Mouse (Mus musculus) monocyte, adult 5-6 weeks (primary cell): ENCODE results near the gene Gm17727. TPM values are rescaled to one million over a fixed set of nuclear protein-coding genes. Genes with fewer than 3 reads are reported as not detected.
"Not testable (repeated sequence)": the region's sequence is repeated elsewhere in the genome, so short reads cannot be mapped to it uniquely, and the experiment has no call there.

Source experiments
- ATAC-seq: fragments of 153-309, 156-312 bp; replicated peaks from 2 replicates; pipeline ENCODE4 v1.8.0; 2017; ENCODE audit warnings: mild to moderate bottlenecking; ENCODE audit not compliant: low TSS enrichment, insufficient number of reproducible peaks, severe bottlenecking, poor library complexity, low FRiP score
- total RNA-seq: library from RNA; stranded (forward); fragments of 200-1000, 200-491, 200-594 nt; gene quantifications from 3 replicates; pipeline ENCODE4 v1.2.3, GENCODE M21; 2017

Gm17727 gene
- not detected in 3 replicates for total RNA-seq

DNA sequence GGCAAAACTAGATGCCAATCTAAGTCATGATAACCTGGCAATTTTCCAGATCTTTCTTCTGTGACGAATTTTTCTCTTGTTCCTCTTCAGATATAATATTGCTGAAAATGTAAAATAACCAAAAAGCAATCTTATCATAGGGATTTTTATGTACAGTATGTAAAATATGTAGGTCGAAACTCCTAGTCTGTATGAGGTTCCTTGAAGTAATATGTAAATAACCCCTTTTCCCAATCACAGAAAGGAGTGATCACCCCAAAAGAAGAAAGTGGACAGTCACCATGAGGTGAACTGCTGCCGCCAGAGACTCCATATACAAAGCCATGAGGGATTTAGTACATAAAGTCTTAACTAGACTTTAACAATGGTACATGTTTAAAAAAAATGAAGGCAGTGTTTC lies at the start of gene Gm17727:
TSS of gene Gm17727 (minus strand) at position 101 of the 400 bp plus-strand sequence.
- ATAC-seq, result no peak

DNA sequence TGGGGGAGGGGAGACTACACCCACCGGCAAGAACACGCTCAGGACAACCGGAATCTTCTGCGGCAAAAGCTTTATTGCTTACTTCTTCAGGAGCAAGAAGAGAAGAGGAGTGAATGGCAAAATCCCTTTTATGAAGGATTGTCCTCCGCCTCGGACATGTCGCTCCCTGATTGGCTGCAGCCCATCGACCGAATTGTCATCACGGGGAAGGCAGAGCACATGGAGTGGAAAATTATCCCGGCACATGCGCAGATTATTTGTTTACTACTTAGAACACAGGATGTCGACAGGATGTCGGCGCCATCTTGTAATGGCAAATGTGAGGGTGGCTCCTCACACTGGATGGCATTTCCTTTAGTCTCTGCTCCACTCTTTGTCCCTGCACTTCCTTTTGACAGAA lies 40.0 kb upstream of the Gm17727 start:
- ATAC-seq, result not testable (repeated sequence)

GRCm38 (mm10) chr9:35798146-35798545 lies 20.2 kb upstream of the Gm17727 start:
- ATAC-seq, result no peak

- ATAC-seq, result no peak
Measured at GRCm38 (mm10) chr9:35790001-35790400, 12.1 kb upstream of the Gm17727 start, which contains the start of the genes Gm27235 and D730048I06Rik. TSS of gene Gm27235 (minus strand) at chr9:35790101. TSS of gene D730048I06Rik (minus strand) at chr9:35790112.

- ATAC-seq, result no peak
Measured at GRCm38 (mm10) chr9:35756843-35757242, 21.1 kb downstream of the Gm17727 start.

GRCm38 (mm10) chr9:35740749-35741148 lies 37.2 kb downstream of the Gm17727 start, which contains the start of gene Gm17677:
TSS of gene Gm17677 (plus strand) at chr9:35741049.
- no peak for ATAC-seq

Other genes starting within 250 kb of the Gm17727 start
- 0.10 to 0.64 TPM (median 0.57 TPM) in 3 replicates for gene Ddx25, start 219.6 kb downstream of the Gm17727 start, total RNA-seq
- 17.2 to 30.8 TPM (median 30.7 TPM) in 3 replicates for gene Pus3, start 219.5 kb downstream of the Gm17727 start, total RNA-seq
- not detected in 3 replicates for gene Pate2, start 207.8 kb downstream of the Gm17727 start, total RNA-seq
- 8.4 to 10.2 TPM (median 9.8 TPM) in 3 replicates for gene Hyls1, start 207.7 kb downstream of the Gm17727 start, total RNA-seq
- gene Pate4, start 166.2 kb downstream of the Gm17727 start, total RNA-seq, result not detected in 3 replicates
- not detected in 3 replicates for gene Pate3, start 129.9 kb downstream of the Gm17727 start, total RNA-seq
- not detected in 3 replicates for gene Pate1, start 90.7 kb downstream of the Gm17727 start, total RNA-seq
- gene Gm17677, start 37.1 kb downstream of the Gm17727 start, total RNA-seq, result not detected in 3 replicates
- not detected in 3 replicates for gene Gm27235, start 12.0 kb upstream of the Gm17727 start, total RNA-seq
- not detected in 3 replicates for gene D730048I06Rik, start 12.0 kb upstream of the Gm17727 start, total RNA-seq
- not detected in 3 replicates for gene 9230110F15Rik, start 66.0 kb upstream of the Gm17727 start, total RNA-seq
- not detected in 3 replicates for gene 9230113P08Rik, start 130.3 kb upstream of the Gm17727 start, total RNA-seq